Mouse (Mus musculus): ENCODE measurements around the gene Tiam2. TPM values are rescaled to one million over a fixed set of nuclear protein-coding genes. Genes with fewer than 3 reads are reported as not detected.

Tiam2 gene
- polyA plus RNA-seq, 1 experiment from 2014 or later, result 51.0 TPM

- H3K4me2 ChIP-seq, result no peak overlapping the region
- H3K27me3 ChIP-seq, result no peaks in the 10 kb centered on the region; the same call in 1 of the 2 replicates
- H3K9ac ChIP-seq, result no peak overlapping the region
- no peaks in the 10 kb centered on the region for H3K36me3 ChIP-seq (ENCODE audit: poor library complexity, severe bottlenecking)
- no peaks in the 10 kb centered on the region for H3K9me3 ChIP-seq (replicated peaks)
- WGBS, result 94% methylated on average over 4 of the region's 4 CpGs
- 0 out of 2 replicates have a peak, but pooled peaks cover 8% of the 10 kb centered on the region for H3K4me1 ChIP-seq
- no peak overlapping the region for H3K4me3 ChIP-seq
- no peak overlapping the region for H3K27ac ChIP-seq
- no peak for ATAC-seq
These were observed 10.8 kb upstream of the Tiam2 start for GRCm38 (mm10) chr17:3315581-3315980.

- Histone ChIP-seq H3K4me3 (peak overlapping the region; percentile 56), H3K9me3 (replicated peaks) (no peaks in the 10 kb centered on the region), H3K9ac (peak overlapping the region; percentile 73), H3K4me1 (peaks cover 21% of the 10 kb centered on the region), H3K36me3 (ENCODE audit: poor library complexity, severe bottlenecking) (no peaks in the 10 kb centered on the region), H3K27ac (no peak overlapping the region; the same call in 1 of the 2 replicates), H3K27me3 (peaks cover 35% of the 10 kb centered on the region), H3K4me2 (peak overlapping the region; percentile 84)
- 0% methylated on average over 25 of the region's 25 CpGs for WGBS
- no peak for ATAC-seq
These were observed 518 bp downstream of the Tiam2 start for GRCm38 (mm10) chr17:3326903-3327279.

GRCm38 (mm10) chr17:3327335-3327734 lies 962 bp downstream of the Tiam2 start:
- Histone ChIP-seq H3K4me3 (peak overlapping the region; percentile 56), H3K4me1 (peaks cover 21% of the 10 kb centered on the region), H3K9me3 (replicated peaks) (no peaks in the 10 kb centered on the region), H3K27ac (no peak overlapping the region), H3K27me3 (peaks cover 35% of the 10 kb centered on the region), H3K9ac (peak overlapping the region; percentile 73), H3K4me2 (peak overlapping the region; percentile 84), H3K36me3 (ENCODE audit: poor library complexity, severe bottlenecking) (no peaks in the 10 kb centered on the region)
- WGBS, result 5% methylated on average over 14 of the region's 14 CpGs
- ATAC-seq, result no peak

- H3K27ac ChIP-seq, result peak overlapping the region; percentile 49; the same call in 1 of the 2 replicates
- peaks cover 32% of the 10 kb centered on the region for H3K27me3 ChIP-seq
- H3K4me3 ChIP-seq, result no peak overlapping the region
- peak overlapping the region; percentile 29 for H3K4me2 ChIP-seq
- H3K36me3 ChIP-seq (ENCODE audit: poor library complexity, severe bottlenecking), result no peaks in the 10 kb centered on the region
- H3K4me1 ChIP-seq, result peaks cover 21% of the 10 kb centered on the region
- 78% methylated on average over 4 of the region's 4 CpGs for WGBS
- no peak overlapping the region for H3K9ac ChIP-seq
- peak; percentile 63 for ATAC-seq
- H3K9me3 ChIP-seq (replicated peaks), result no peaks in the 10 kb centered on the region
These were observed 2.4 kb downstream of the Tiam2 start for GRCm38 (mm10) chr17:3328820-3329219.

- ATAC-seq, result no peak
- 90% methylated on average over 4 of the region's 4 CpGs for WGBS
- Histone ChIP-seq H3K36me3 (ENCODE audit: poor library complexity, severe bottlenecking) (no peaks in the 10 kb centered on the region), H3K9ac (no peak overlapping the region), H3K4me3 (no peak overlapping the region), H3K4me2 (peak overlapping the region; percentile 10), H3K27ac (peak overlapping the region; percentile 49), H3K9me3 (replicated peaks) (no peaks in the 10 kb centered on the region), H3K27me3 (peaks cover 32% of the 10 kb centered on the region), H3K4me1 (peaks cover 21% of the 10 kb centered on the region)
These were observed 3.1 kb downstream of the Tiam2 start for GRCm38 (mm10) chr17:3329429-3329828.

GRCm38 (mm10) chr17:3331721-3332461 lies 5.5 kb downstream of the Tiam2 start:
- WGBS, result 72% methylated on average over 7 of the region's 7 CpGs
- H3K9me3 ChIP-seq (replicated peaks), result no peaks in the 10 kb centered on the region
- no peaks in the 10 kb centered on the region for H3K36me3 ChIP-seq (ENCODE audit: poor library complexity, severe bottlenecking)
- H3K4me2 ChIP-seq, result peak overlapping the region; percentile 27
- peaks cover 19% of the 10 kb centered on the region for H3K27me3 ChIP-seq
- peaks cover 18% of the 10 kb centered on the region for H3K4me1 ChIP-seq
- no peak overlapping the region for H3K9ac ChIP-seq
- peak overlapping the region; percentile 67; the same call in 1 of the 2 replicates for H3K27ac ChIP-seq
- no peak overlapping the region for H3K4me3 ChIP-seq
- ATAC-seq, result peak; percentile 74; the same call in 1 of the 2 replicates

GRCm38 (mm10) chr17:3336161-3336739 lies 9.9 kb downstream of the Tiam2 start:
- 81% methylated on average over 7 of the region's 7 CpGs for WGBS
- Histone ChIP-seq H3K4me3 (no peak overlapping the region), H3K4me2 (no peak overlapping the region), H3K36me3 (ENCODE audit: poor library complexity, severe bottlenecking) (no peaks in the 10 kb centered on the region), H3K4me1 (peaks cover 32% of the 10 kb centered on the region), H3K27me3 (no peaks in the 10 kb centered on the region), H3K27ac (no peak overlapping the region), H3K9ac (no peak overlapping the region), H3K9me3 (replicated peaks) (no peaks in the 10 kb centered on the region)
- no peak for ATAC-seq

- no peak overlapping the region for H3K9ac ChIP-seq
- H3K27ac ChIP-seq, result 0 out of 2 replicates have a peak overlapping the region, but pooled peaks have one; percentile 6
- H3K9me3 ChIP-seq (replicated peaks), result no peaks in the 10 kb centered on the region
- no peak overlapping the region for H3K4me3 ChIP-seq
- H3K4me2 ChIP-seq, result no peak overlapping the region
- no peak for ATAC-seq
- H3K27me3 ChIP-seq, result no peaks in the 10 kb centered on the region
- no peaks in the 10 kb centered on the region for H3K36me3 ChIP-seq (ENCODE audit: poor library complexity, severe bottlenecking)
- peaks cover 32% of the 10 kb centered on the region for H3K4me1 ChIP-seq
- 76% methylated on average over 7 of the region's 7 CpGs for WGBS
These were observed 10.6 kb downstream of the Tiam2 start for GRCm38 (mm10) chr17:3336887-3337524.

- H3K9me3 ChIP-seq (replicated peaks), result no peaks in the 10 kb centered on the region
- H3K27ac ChIP-seq, result 0 out of 2 replicates have a peak overlapping the region, but pooled peaks have one; percentile 6
- ATAC-seq, result no peak
- peaks cover 32% of the 10 kb centered on the region for H3K4me1 ChIP-seq
- H3K27me3 ChIP-seq, result no peaks in the 10 kb centered on the region
- no peak overlapping the region for H3K4me3 ChIP-seq
- H3K4me2 ChIP-seq, result no peak overlapping the region
- H3K36me3 ChIP-seq (ENCODE audit: poor library complexity, severe bottlenecking), result no peaks in the 10 kb centered on the region
- WGBS, result 74% methylated on average over 4 of the region's 4 CpGs
- H3K9ac ChIP-seq, result no peak overlapping the region
These were observed 11.1 kb downstream of the Tiam2 start for GRCm38 (mm10) chr17:3337525-3337888.

GRCm38 (mm10) chr17:3338821-3339220 lies 12.4 kb downstream of the Tiam2 start:
- Histone ChIP-seq H3K27ac (peak overlapping the region; percentile 33; the same call in 1 of the 2 replicates), H3K27me3 (no peaks in the 10 kb centered on the region), H3K4me1 (peaks cover 32% of the 10 kb centered on the region), H3K4me2 (no peak overlapping the region), H3K9ac (no peak overlapping the region), H3K9me3 (replicated peaks) (no peaks in the 10 kb centered on the region), H3K4me3 (no peak overlapping the region), H3K36me3 (ENCODE audit: poor library complexity, severe bottlenecking) (no peaks in the 10 kb centered on the region)
- WGBS, result 69% methylated on average over 7 of the region's 7 CpGs
- peak; percentile 94 for ATAC-seq

- Histone ChIP-seq H3K27me3 (no peaks in the 10 kb centered on the region), H3K4me3 (no peak overlapping the region), H3K4me2 (no peak overlapping the region), H3K36me3 (ENCODE audit: poor library complexity, severe bottlenecking) (no peaks in the 10 kb centered on the region), H3K4me1 (peaks cover 21% of the 10 kb centered on the region), H3K9me3 (replicated peaks) (no peaks in the 10 kb centered on the region), H3K9ac (0 out of 2 replicates have a peak overlapping the region, but pooled peaks have one; percentile 14), H3K27ac (peak overlapping the region; percentile 3; the same call in 1 of the 2 replicates)
- 33% methylated on average over 7 of the region's 7 CpGs for WGBS
- peak; percentile 28; the same call in 1 of the 2 replicates for ATAC-seq
These were observed 18.5 kb downstream of the Tiam2 start for GRCm38 (mm10) chr17:3344872-3345271.

All from forebrain, embryonic 13.5 days (tissue).